Mouse (Mus musculus): ENCODE results near the gene Crebl2. TPM values are rescaled to one million over a fixed set of nuclear protein-coding genes. Genes with fewer than 3 reads are reported as not detected.

The Crebl2 gene
- polyA plus RNA-seq, 1 experiment from 2014 or later, result 1.5 TPM

- Histone ChIP-seq H3K36me3 (ENCODE audit: control insufficient read depth, insufficient read depth, low read length) (no peaks in the 10 kb centered on the region), H3K9me3 (ENCODE audit: control insufficient read depth, low read length) (no peaks in the 10 kb centered on the region), H3K27ac (ENCODE audit: low read depth, low read length) (no peak overlapping the region), H3K27me3 (replicated peaks; ENCODE audit: control insufficient read depth, insufficient read depth, low read length) (no peaks in the 10 kb centered on the region), H3K4me2 (no peak overlapping the region), H3K9ac (ENCODE audit: low read depth, low read length) (no peak overlapping the region), H3K4me1 (replicated peaks; ENCODE audit: control insufficient read depth, insufficient read depth, low read length) (no peaks in the 10 kb centered on the region), H3K4me3 (ENCODE audit: low read depth, low read length) (no peak overlapping the region)
- WGBS, result 88% methylated on average over 11 of the region's 11 CpGs
- ATAC-seq (replicated peaks; ENCODE audit: low FRiP score), result no peak
- DNase-seq (ENCODE audit: low spot score), result no peak
Measured at GRCm38 (mm10) chr6:134807794-134808193, 22.2 kb upstream of the Crebl2 start.

GRCm38 (mm10) chr6:134813066-134813465 lies 16.9 kb upstream of the Crebl2 start:
- H3K4me3 ChIP-seq (ENCODE audit: low read depth, low read length), result no peak overlapping the region
- 64% methylated on average over 1 of the region's 1 CpGs for WGBS
- no peaks in the 10 kb centered on the region for H3K27me3 ChIP-seq (replicated peaks; ENCODE audit: control insufficient read depth, insufficient read depth, low read length)
- no peaks in the 10 kb centered on the region for H3K36me3 ChIP-seq (ENCODE audit: control insufficient read depth, insufficient read depth, low read length)
- H3K9ac ChIP-seq (ENCODE audit: low read depth, low read length), result no peak overlapping the region
- H3K4me2 ChIP-seq, result no peak overlapping the region
- H3K4me1 ChIP-seq (replicated peaks; ENCODE audit: control insufficient read depth, insufficient read depth, low read length), result no peaks in the 10 kb centered on the region
- no peak for DNase-seq (ENCODE audit: low spot score)
- no peak overlapping the region for H3K27ac ChIP-seq (ENCODE audit: low read depth, low read length)
- ATAC-seq (replicated peaks; ENCODE audit: low FRiP score), result no peak
- H3K9me3 ChIP-seq (ENCODE audit: control insufficient read depth, low read length), result no peaks in the 10 kb centered on the region

GRCm38 (mm10) chr6:134817051-134817928 lies 12.7 kb upstream of the Crebl2 start:
- no peak overlapping the region for H3K4me2 ChIP-seq
- ATAC-seq (replicated peaks; ENCODE audit: low FRiP score) (no peak), DNase-seq (ENCODE audit: low spot score) (no peak)
- H3K36me3 ChIP-seq (ENCODE audit: control insufficient read depth, insufficient read depth, low read length), result no peaks in the 10 kb centered on the region
- no peaks in the 10 kb centered on the region for H3K27me3 ChIP-seq (replicated peaks; ENCODE audit: control insufficient read depth, insufficient read depth, low read length)
- no peaks in the 10 kb centered on the region for H3K9me3 ChIP-seq (ENCODE audit: control insufficient read depth, low read length)
- no peak overlapping the region for H3K4me3 ChIP-seq (ENCODE audit: low read depth, low read length)
- no peak overlapping the region for H3K27ac ChIP-seq (ENCODE audit: low read depth, low read length)
- H3K4me1 ChIP-seq (replicated peaks; ENCODE audit: control insufficient read depth, insufficient read depth, low read length), result no peaks in the 10 kb centered on the region
- WGBS, result 68% methylated on average over 12 of the region's 12 CpGs
- no peak overlapping the region for H3K9ac ChIP-seq (ENCODE audit: low read depth, low read length)

GRCm38 (mm10) chr6:134819741-134820140 lies 10.2 kb upstream of the Crebl2 start:
- WGBS, result 52% methylated on average over 5 of the region's 5 CpGs
- no peaks in the 10 kb centered on the region for H3K27me3 ChIP-seq (replicated peaks; ENCODE audit: control insufficient read depth, insufficient read depth, low read length)

GRCm38 (mm10) chr6:134820411-134820810 lies 9.5 kb upstream of the Crebl2 start:
- Histone ChIP-seq H3K4me2 (no peak overlapping the region), H3K9me3 (ENCODE audit: control insufficient read depth, low read length) (no peaks in the 10 kb centered on the region), H3K36me3 (ENCODE audit: control insufficient read depth, insufficient read depth, low read length) (no peaks in the 10 kb centered on the region), H3K4me3 (ENCODE audit: low read depth, low read length) (no peak overlapping the region), H3K27ac (ENCODE audit: low read depth, low read length) (no peak overlapping the region), H3K9ac (ENCODE audit: low read depth, low read length) (no peak overlapping the region), H3K27me3 (replicated peaks; ENCODE audit: control insufficient read depth, insufficient read depth, low read length) (no peaks in the 10 kb centered on the region), H3K4me1 (replicated peaks; ENCODE audit: control insufficient read depth, insufficient read depth, low read length) (no peaks in the 10 kb centered on the region)
- no peak for DNase-seq (ENCODE audit: low spot score)
- ATAC-seq (replicated peaks; ENCODE audit: low FRiP score), result no peak
- 58% methylated on average over 6 of the region's 6 CpGs for WGBS

More at GRCm38 (mm10) chr6:134819741-134820140, 10.2 kb upstream of the Crebl2 start:
- Histone ChIP-seq H3K36me3 (ENCODE audit: control insufficient read depth, insufficient read depth, low read length) (no peaks in the 10 kb centered on the region), H3K9me3 (ENCODE audit: control insufficient read depth, low read length) (no peaks in the 10 kb centered on the region), H3K4me2 (no peak overlapping the region), H3K4me1 (replicated peaks; ENCODE audit: control insufficient read depth, insufficient read depth, low read length) (no peaks in the 10 kb centered on the region), H3K9ac (ENCODE audit: low read depth, low read length) (no peak overlapping the region), H3K27ac (ENCODE audit: low read depth, low read length) (no peak overlapping the region), H3K4me3 (ENCODE audit: low read depth, low read length) (no peak overlapping the region)
- DNase-seq (ENCODE audit: low spot score) (no peak), ATAC-seq (replicated peaks; ENCODE audit: low FRiP score) (no peak)

GRCm38 (mm10) chr6:134822844-134823243 lies 7.1 kb upstream of the Crebl2 start:
- no peaks in the 10 kb centered on the region for H3K4me1 ChIP-seq (replicated peaks; ENCODE audit: control insufficient read depth, insufficient read depth, low read length)
- WGBS, result 59% methylated on average over 10 of the region's 10 CpGs
- no peak overlapping the region for H3K4me2 ChIP-seq
- H3K4me3 ChIP-seq (ENCODE audit: low read depth, low read length), result no peak overlapping the region
- no peaks in the 10 kb centered on the region for H3K27me3 ChIP-seq (replicated peaks; ENCODE audit: control insufficient read depth, insufficient read depth, low read length)
- no peaks in the 10 kb centered on the region for H3K9me3 ChIP-seq (ENCODE audit: control insufficient read depth, low read length)
- no peak overlapping the region for H3K27ac ChIP-seq (ENCODE audit: low read depth, low read length)
- H3K36me3 ChIP-seq (ENCODE audit: control insufficient read depth, insufficient read depth, low read length), result no peaks in the 10 kb centered on the region
- DNase-seq (ENCODE audit: low spot score), result no peak
- ATAC-seq (replicated peaks; ENCODE audit: low FRiP score), result no peak
- no peak overlapping the region for H3K9ac ChIP-seq (ENCODE audit: low read depth, low read length)

GRCm38 (mm10) chr6:134830776-134831175 lies 822 bp downstream of the Crebl2 start:
- no peak for ATAC-seq (replicated peaks; ENCODE audit: low FRiP score)
- peak overlapping the region; percentile 71 for H3K4me3 ChIP-seq (ENCODE audit: low read depth, low read length)
- H3K4me1 ChIP-seq (replicated peaks; ENCODE audit: control insufficient read depth, insufficient read depth, low read length), result peaks cover 11% of the 10 kb centered on the region; the same call in 1 of the 2 replicates
- H3K36me3 ChIP-seq (ENCODE audit: control insufficient read depth, insufficient read depth, low read length), result no peaks in the 10 kb centered on the region
- H3K9me3 ChIP-seq (ENCODE audit: control insufficient read depth, low read length), result no peaks in the 10 kb centered on the region
- 2% methylated on average over 10 of the region's 10 CpGs for WGBS
- DNase-seq (ENCODE audit: low spot score), result no peak
- H3K27me3 ChIP-seq (replicated peaks; ENCODE audit: control insufficient read depth, insufficient read depth, low read length), result no peaks in the 10 kb centered on the region
- H3K4me2 ChIP-seq, result peak overlapping the region; percentile 92
- peak overlapping the region; percentile 86; the same call in 1 of the 2 replicates for H3K27ac ChIP-seq (ENCODE audit: low read depth, low read length)
- peak overlapping the region; percentile 71 for H3K9ac ChIP-seq (ENCODE audit: low read depth, low read length)

GRCm38 (mm10) chr6:134834585-134835251 lies 4.8 kb downstream of the Crebl2 start:
- 65% methylated on average over 9 of the region's 9 CpGs for WGBS
- H3K27ac ChIP-seq (ENCODE audit: low read depth, low read length), result peak overlapping the region; percentile 60; the same call in 1 of the 2 replicates
- no peak for DNase-seq (ENCODE audit: low spot score)

More at GRCm38 (mm10) chr6:134834585-134835251, 4.8 kb downstream of the Crebl2 start:
- H3K9me3 ChIP-seq (ENCODE audit: control insufficient read depth, low read length), result no peaks in the 10 kb centered on the region
- H3K27me3 ChIP-seq (replicated peaks; ENCODE audit: control insufficient read depth, insufficient read depth, low read length), result no peaks in the 10 kb centered on the region
- H3K4me3 ChIP-seq (ENCODE audit: low read depth, low read length), result no peak overlapping the region
- ATAC-seq (replicated peaks; ENCODE audit: low FRiP score), result peak; percentile 65
- H3K4me1 ChIP-seq (replicated peaks; ENCODE audit: control insufficient read depth, insufficient read depth, low read length), result peaks cover 4% of the 10 kb centered on the region; the same call in 1 of the 2 replicates
- peak overlapping the region; percentile 42 for H3K4me2 ChIP-seq
- H3K9ac ChIP-seq (ENCODE audit: low read depth, low read length), result peak overlapping the region; percentile 32; the same call in 1 of the 2 replicates
- H3K36me3 ChIP-seq (ENCODE audit: control insufficient read depth, insufficient read depth, low read length), result no peaks in the 10 kb centered on the region
